Mouse (Mus musculus): ENCODE results near the gene Cd83. TPM values are rescaled to one million over a fixed set of nuclear protein-coding genes. Genes with fewer than 3 reads are reported as not detected.

Gene Cd83
- polyA plus RNA-seq, 1 experiment from 2014 or later, result 13.2 TPM

DNA sequence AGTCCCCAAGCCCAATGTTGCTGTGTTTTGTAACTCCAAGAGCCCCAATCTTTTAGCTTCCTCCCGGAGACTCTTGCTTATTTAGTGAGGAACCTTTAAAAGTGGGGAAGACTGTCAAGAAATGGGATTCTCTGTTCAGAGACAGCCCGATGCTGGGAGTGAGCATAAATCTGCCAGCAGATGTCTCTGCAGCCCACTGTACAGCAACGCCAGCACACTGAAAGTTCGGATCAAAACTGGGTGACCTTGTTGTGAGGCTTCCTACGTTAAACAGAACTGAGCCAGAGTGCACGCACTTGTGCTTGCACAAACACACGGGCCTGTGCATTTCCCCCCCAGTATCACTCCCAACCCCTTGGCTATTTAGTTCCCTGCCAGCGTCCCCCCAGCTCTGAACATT, 10.8 kb downstream of the Cd83 start:
- no peak for ATAC-seq (ENCODE audit: insufficient number of reproducible peaks, insufficient read depth, low FRiP score, low TSS enrichment, low read depth)
- WGBS, result 51% methylated on average over 8 of the region's 8 CpGs

DNA sequence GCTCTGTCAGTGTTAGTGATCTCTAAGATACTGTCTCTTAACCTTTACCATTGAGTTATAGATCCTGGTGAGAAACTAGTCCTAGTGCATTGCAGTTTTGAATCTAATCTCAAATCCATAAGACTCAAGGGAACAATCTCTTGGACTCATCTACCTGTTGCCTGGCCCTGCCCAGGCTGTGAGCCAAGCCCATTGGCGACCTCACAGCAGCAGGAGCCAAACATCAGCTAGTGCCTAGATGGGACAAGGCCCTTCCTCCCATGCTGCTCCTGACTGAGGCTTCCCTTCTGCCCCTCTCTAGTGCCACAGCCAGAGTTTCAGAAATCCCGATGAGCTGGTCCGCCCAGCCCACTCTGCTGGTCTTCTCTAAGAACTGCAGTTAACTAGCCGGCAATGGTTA, 14.1 kb downstream of the Cd83 start:
- H3K4me1 ChIP-seq (replicated peaks), result peaks cover 11% of the 10 kb centered on the region
- no peak for ATAC-seq (ENCODE audit: insufficient number of reproducible peaks, insufficient read depth, low FRiP score, low TSS enrichment, low read depth)
- WGBS, result 87% methylated on average over 4 of the region's 4 CpGs
- no peak overlapping the region for H3K9ac ChIP-seq (replicated peaks)
- no peaks in the 10 kb centered on the region for H3K9me3 ChIP-seq
- H3K27ac ChIP-seq, result no peak overlapping the region
- 0 out of 2 replicates have a peak, but pooled peaks cover 4% of the 10 kb centered on the region for H3K27me3 ChIP-seq
- peaks cover 6% of the 10 kb centered on the region for H3K36me3 ChIP-seq
- H3K4me3 ChIP-seq (replicated peaks), result no peak overlapping the region
- no peak overlapping the region for H3K4me2 ChIP-seq

More for the DNA sequence above, 10.8 kb downstream of the Cd83 start:
- Histone ChIP-seq H3K9me3 (no peaks in the 10 kb centered on the region), H3K9ac (replicated peaks) (no peak overlapping the region), H3K4me2 (no peak overlapping the region), H3K27me3 (peaks cover 9% of the 10 kb centered on the region; the same call in 1 of the 2 replicates), H3K4me1 (replicated peaks) (peaks cover 18% of the 10 kb centered on the region), H3K36me3 (no peaks in the 10 kb centered on the region; the same call in 1 of the 2 replicates), H3K4me3 (replicated peaks) (no peak overlapping the region), H3K27ac (no peak overlapping the region)

DNA sequence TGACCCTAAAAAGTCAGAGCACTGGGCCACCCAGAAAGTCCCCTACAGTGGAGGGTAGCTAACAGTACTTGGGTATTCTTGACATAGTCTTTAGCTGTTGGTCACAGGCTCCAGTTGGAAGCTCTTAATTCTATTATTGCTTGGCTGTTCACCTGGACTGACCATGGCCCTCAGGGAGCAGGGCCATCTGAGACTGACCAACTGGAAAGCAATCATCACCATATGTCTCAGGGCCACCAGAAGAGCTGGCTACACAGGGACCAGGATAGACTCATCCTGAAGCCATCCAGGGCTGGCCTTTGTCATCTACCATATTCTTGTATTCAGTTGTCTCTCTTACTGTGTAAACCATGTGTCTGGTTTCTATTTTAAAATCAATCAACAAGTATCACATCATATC, 15.6 kb downstream of the Cd83 start:
- Histone ChIP-seq H3K4me1 (replicated peaks) (peaks cover 11% of the 10 kb centered on the region), H3K9ac (replicated peaks) (no peak overlapping the region), H3K27ac (no peak overlapping the region), H3K4me2 (no peak overlapping the region), H3K9me3 (no peaks in the 10 kb centered on the region), H3K27me3 (no peaks in the 10 kb centered on the region), H3K4me3 (replicated peaks) (no peak overlapping the region), H3K36me3 (peaks cover 6% of the 10 kb centered on the region)
- ATAC-seq (ENCODE audit: insufficient number of reproducible peaks, insufficient read depth, low FRiP score, low TSS enrichment, low read depth), result no peak

DNA sequence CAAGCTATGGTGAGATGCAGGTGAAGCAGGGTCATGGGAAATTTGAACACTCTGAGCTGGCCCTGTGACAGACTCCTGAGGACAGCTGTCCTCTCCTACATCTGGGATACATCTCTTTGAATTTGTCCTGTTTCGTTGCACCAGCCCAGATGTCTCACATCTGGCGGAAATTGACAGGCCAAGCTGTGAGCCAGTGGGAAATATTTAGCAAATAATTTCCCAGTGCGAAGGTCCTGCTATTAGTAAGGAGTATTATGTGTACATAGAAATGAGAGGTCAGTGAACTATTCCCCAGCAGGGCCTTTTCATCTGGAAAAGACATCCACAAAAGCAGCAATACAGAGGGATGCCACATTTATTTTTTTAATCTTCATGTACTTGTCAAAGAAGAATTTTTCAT, 17.4 kb downstream of the Cd83 start:
- ATAC-seq (ENCODE audit: insufficient number of reproducible peaks, insufficient read depth, low FRiP score, low TSS enrichment, low read depth), result no peak
- 58% methylated on average over 3 of the region's 3 CpGs for WGBS
- no peak overlapping the region for H3K4me3 ChIP-seq (replicated peaks)
- no peak overlapping the region for H3K9ac ChIP-seq (replicated peaks)
- no peak overlapping the region for H3K27ac ChIP-seq
- H3K4me2 ChIP-seq, result no peak overlapping the region
- peaks cover 12% of the 10 kb centered on the region for H3K4me1 ChIP-seq (replicated peaks)
- H3K36me3 ChIP-seq, result peaks cover 6% of the 10 kb centered on the region
- no peaks in the 10 kb centered on the region for H3K27me3 ChIP-seq
- H3K9me3 ChIP-seq, result no peaks in the 10 kb centered on the region

DNA sequence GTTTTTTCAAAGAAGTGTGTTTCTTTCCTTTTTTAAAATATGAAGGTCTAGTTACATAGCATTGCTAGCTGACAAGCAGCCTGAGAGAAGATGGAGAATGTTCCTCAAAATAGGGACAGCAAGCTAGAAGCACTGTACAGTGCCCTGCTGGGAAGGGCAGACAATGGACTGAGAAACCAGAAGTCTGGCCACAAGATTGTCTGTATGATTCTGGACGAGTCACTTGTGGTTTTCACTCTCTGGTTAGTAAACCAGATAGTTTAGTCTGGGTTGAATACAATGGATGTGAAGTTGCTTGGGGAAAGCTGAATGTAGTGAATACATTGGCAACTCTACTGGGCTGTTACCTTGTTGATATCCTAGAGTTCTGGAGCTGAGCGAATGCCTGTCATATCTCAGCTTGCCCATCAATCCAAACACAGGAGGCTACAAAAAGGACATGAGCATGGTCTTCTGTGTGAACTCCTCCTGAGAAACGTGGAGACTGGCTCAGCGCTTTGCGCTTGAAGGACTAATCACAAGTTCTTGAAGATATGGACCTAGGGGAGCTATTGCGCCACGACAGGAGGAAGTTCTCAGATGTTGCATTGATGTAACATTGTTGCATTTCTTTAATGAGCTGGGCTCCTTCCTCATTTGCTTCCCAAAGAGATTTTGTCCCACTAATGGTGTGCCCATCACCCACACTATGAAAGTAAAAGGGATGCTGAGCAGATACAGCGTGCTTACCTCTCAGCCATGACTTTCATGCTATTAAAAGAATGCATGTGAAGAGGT, 18.0 kb downstream of the Cd83 start:
- 90% methylated on average over 8 of the region's 8 CpGs for WGBS
- H3K27me3 ChIP-seq, result no peaks in the 10 kb centered on the region
- no peak overlapping the region for H3K4me2 ChIP-seq
- H3K36me3 ChIP-seq, result peaks cover 6% of the 10 kb centered on the region
- H3K27ac ChIP-seq, result no peak overlapping the region
- H3K9ac ChIP-seq (replicated peaks), result no peak overlapping the region
- H3K9me3 ChIP-seq, result no peaks in the 10 kb centered on the region
- no peak overlapping the region for H3K4me3 ChIP-seq (replicated peaks)
- no peak for ATAC-seq (ENCODE audit: insufficient number of reproducible peaks, insufficient read depth, low FRiP score, low TSS enrichment, low read depth)
- H3K4me1 ChIP-seq (replicated peaks), result peaks cover 12% of the 10 kb centered on the region

DNA sequence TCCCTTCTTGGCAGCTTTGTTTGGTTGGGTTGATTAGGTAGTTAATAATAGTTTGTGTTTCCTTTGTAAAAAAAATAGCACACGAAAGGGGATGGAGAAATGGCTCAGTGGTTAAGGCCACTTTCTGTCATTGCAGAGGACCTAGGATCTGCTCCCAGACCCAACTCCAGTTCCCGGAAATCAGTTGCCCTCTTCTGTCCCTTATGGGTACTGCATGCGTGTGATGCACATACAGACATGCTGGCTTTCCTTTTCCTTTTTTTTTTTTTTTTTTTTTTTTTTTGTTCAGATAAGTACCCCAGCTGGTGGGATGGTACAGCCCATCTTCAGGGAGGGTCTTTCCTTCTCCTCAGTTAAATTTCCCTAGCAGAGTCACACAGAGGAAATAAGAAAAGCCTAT, 20.1 kb downstream of the Cd83 start:
- Histone ChIP-seq H3K4me2 (no peak overlapping the region), H3K36me3 (peaks cover 6% of the 10 kb centered on the region), H3K9ac (replicated peaks) (no peak overlapping the region), H3K27me3 (no peaks in the 10 kb centered on the region), H3K9me3 (no peaks in the 10 kb centered on the region), H3K4me1 (replicated peaks) (peaks cover 14% of the 10 kb centered on the region), H3K4me3 (replicated peaks) (no peak overlapping the region), H3K27ac (no peak overlapping the region)
- WGBS, result 96% methylated on average over 3 of the region's 3 CpGs
- ATAC-seq (ENCODE audit: insufficient number of reproducible peaks, insufficient read depth, low FRiP score, low TSS enrichment, low read depth), result no peak

DNA sequence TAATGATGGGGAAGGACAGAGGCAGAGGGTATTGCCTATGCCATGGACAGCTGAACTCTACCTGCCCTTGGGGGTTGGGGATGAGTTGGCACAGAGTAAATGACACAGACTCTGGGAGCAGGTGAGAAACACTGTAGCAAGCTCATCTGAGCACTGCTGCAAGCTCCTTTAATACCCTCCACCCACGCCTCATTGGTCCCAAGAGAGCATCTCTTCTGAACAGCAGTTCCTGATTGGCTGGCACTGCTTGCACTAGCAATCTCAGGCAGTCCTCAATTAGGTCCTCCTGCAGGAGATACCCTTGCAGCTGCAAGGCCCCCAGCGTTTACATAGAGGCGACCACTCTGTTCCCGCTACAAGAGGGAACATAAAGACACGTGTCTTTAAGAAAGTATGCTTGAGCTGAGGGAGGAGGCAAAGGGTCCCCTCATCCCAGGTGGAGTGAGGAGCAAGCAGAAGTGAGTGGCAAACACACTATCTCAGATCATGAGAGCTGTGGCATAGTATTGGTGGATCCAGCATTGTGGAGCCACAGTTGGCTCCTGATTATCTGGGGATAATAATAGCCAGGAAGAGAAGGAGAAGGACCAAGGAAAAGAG, 20.7 kb downstream of the Cd83 start:
- no peaks in the 10 kb centered on the region for H3K9me3 ChIP-seq
- no peak overlapping the region for H3K4me3 ChIP-seq (replicated peaks)
- no peaks in the 10 kb centered on the region for H3K27me3 ChIP-seq
- H3K9ac ChIP-seq (replicated peaks), result no peak overlapping the region
- H3K36me3 ChIP-seq, result peaks cover 6% of the 10 kb centered on the region
- no peak for ATAC-seq (ENCODE audit: insufficient number of reproducible peaks, insufficient read depth, low FRiP score, low TSS enrichment, low read depth)
- H3K4me1 ChIP-seq (replicated peaks), result peaks cover 14% of the 10 kb centered on the region
- H3K27ac ChIP-seq, result no peak overlapping the region
- H3K4me2 ChIP-seq, result no peak overlapping the region
- WGBS, result 89% methylated on average over 5 of the region's 5 CpGs

DNA sequence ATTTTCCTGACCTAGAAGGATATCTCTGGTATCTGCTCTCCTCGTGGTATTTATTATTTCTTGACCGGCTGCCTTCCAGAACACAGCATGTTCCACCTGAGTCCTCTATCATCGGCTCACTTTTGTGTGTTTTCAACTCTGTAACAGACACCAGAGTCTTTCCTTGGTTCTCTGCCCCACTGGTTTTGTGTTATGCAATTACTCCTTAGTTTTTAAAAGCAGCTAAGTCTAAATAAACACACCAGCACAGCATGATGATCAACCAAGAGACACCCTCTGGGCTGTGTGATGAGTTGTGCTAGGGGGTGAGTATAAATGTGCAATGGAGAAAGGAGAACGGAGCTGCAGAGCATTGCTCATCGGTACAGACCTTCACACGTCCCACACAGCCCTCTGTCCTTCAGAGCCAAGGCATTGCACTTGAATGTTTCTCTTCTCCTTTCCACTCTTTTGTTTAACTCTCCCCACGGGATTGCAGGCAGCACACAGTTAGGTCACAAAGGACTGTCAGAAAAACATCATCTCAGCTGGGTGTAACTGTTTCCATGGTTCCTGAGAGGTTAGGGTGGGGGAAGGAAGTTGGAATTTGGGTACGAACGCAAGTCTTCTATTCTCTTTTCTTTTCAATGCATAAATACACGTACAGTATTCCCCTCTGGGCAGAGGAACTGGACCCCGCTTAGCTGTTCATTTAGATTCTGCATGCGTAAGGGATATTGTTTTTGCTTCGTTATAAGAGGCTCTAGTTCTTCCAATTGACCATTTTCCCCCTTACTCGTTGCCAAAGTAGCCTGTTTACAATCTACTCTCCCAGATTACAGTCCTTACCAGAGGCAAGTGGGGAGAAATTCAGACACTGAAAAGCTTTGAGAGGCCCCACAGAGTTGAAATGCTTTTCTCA, 22.0 kb downstream of the Cd83 start:
- Histone ChIP-seq H3K27me3 (no peaks in the 10 kb centered on the region), H3K9ac (replicated peaks) (no peak overlapping the region), H3K4me2 (no peak overlapping the region), H3K4me1 (replicated peaks) (peaks cover 14% of the 10 kb centered on the region), H3K4me3 (replicated peaks) (no peak overlapping the region), H3K36me3 (peaks cover 3% of the 10 kb centered on the region), H3K27ac (0 out of 2 replicates have a peak overlapping the region, but pooled peaks have one; percentile 56), H3K9me3 (no peaks in the 10 kb centered on the region)
- 73% methylated on average over 14 of the region's 14 CpGs for WGBS
- no peak for ATAC-seq (ENCODE audit: insufficient number of reproducible peaks, insufficient read depth, low FRiP score, low TSS enrichment, low read depth)

DNA sequence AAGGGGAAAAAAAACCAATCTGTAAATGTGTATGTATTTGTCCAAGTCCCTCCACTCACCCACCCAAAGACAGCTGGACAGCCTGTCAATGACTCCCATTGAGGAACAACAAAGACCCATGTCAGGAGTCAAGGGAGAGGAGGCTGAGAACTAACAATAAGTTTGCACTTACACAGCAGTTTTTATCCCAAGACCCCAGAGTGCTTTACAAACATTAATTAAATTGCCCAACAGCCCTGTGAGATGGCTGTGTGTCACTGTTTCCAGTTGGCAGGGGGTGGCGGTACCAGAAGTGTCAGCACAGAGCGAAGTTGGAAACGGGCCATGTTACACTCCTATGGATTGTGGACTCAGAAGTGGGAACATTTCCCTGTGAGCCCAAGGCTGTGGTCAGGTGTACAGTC, 22.7 kb downstream of the Cd83 start:
- 75% methylated on average over 3 of the region's 3 CpGs for WGBS
- Histone ChIP-seq H3K9me3 (no peaks in the 10 kb centered on the region), H3K4me3 (replicated peaks) (no peak overlapping the region), H3K27ac (0 out of 2 replicates have a peak overlapping the region, but pooled peaks have one; percentile 56), H3K4me1 (replicated peaks) (peaks cover 14% of the 10 kb centered on the region), H3K9ac (replicated peaks) (no peak overlapping the region), H3K36me3 (no peaks in the 10 kb centered on the region), H3K27me3 (no peaks in the 10 kb centered on the region), H3K4me2 (no peak overlapping the region)
- ATAC-seq (ENCODE audit: insufficient number of reproducible peaks, insufficient read depth, low FRiP score, low TSS enrichment, low read depth), result no peak

DNA sequence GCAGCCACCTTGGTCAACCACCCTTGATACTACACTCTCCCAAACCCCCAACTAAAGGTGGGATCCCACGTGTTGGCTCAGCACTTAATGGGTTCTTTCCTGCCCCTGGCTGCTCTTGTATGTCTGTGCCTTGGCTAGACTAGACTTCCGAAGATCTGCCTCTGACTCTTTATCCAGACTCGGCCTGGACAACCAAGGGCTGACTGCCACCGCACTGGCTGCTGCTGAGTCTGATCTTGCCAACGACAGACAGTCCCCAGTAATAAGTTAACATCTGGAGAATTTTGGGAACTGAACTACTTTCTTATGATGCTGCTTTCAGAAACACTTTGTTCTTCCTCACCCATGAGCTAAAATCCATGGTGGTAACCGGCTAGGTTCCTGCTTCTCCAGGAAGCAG, 26.0 kb downstream of the Cd83 start:
- Histone ChIP-seq H3K27me3 (no peaks in the 10 kb centered on the region), H3K9ac (replicated peaks) (no peak overlapping the region), H3K27ac (no peak overlapping the region), H3K4me2 (no peak overlapping the region), H3K4me3 (replicated peaks) (no peak overlapping the region), H3K36me3 (no peaks in the 10 kb centered on the region), H3K4me1 (replicated peaks) (peaks cover 14% of the 10 kb centered on the region), H3K9me3 (peaks cover 7% of the 10 kb centered on the region; the same call in 1 of the 2 replicates)
- WGBS, result 81% methylated on average over 6 of the region's 6 CpGs
- no peak for ATAC-seq (ENCODE audit: insufficient number of reproducible peaks, insufficient read depth, low FRiP score, low TSS enrichment, low read depth)

DNA sequence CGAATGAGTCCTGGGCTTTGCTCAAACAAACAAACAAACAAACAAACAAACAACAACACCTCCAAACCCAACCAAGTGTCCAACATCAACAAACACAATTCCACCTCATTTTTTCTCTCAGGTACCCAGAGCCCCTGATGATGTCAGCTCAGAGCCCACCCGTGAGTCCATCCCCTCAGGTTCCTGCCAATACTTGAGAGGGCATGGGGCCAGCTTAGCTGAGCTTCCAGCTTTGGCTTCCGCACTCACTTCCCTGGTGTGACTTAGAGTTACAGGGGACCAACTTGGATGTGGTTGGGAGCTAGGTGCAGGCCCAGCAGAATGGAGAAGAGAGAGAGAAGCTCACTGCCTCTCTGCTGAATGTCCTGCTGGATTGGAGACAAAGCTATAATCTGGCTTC, 27.3 kb downstream of the Cd83 start:
- WGBS, result 87% methylated on average over 3 of the region's 3 CpGs
- H3K9ac ChIP-seq (replicated peaks), result no peak overlapping the region
- no peak overlapping the region for H3K27ac ChIP-seq
- no peaks in the 10 kb centered on the region for H3K27me3 ChIP-seq
- no peaks in the 10 kb centered on the region for H3K36me3 ChIP-seq
- no peak overlapping the region for H3K4me3 ChIP-seq (replicated peaks)
- peaks cover 9% of the 10 kb centered on the region for H3K4me1 ChIP-seq (replicated peaks)
- no peak overlapping the region for H3K4me2 ChIP-seq
- ATAC-seq (ENCODE audit: insufficient number of reproducible peaks, insufficient read depth, low FRiP score, low TSS enrichment, low read depth), result no peak
- H3K9me3 ChIP-seq, result peaks cover 11% of the 10 kb centered on the region; the same call in 1 of the 2 replicates
